In the genomic region with DNA sequence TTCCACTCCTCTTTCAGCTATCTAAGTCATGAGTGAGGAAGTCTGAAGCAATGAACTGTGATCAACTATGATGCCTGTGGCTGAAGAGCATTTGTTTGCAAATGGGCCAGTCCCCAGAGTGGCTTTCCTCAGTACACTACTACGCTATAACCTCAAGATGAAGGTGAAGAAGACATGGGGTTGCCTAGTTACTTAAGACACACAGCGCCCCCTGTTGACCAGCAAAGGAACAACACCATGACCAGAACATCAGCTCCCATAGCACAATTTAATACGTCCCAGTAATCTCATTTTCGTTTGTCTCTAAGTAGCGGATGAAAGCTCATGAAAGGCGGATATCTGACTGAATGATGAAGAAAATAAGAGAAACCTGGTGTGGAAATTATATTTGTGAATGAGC, we compare ENCODE assay signal across 11 mouse cellular contexts. TPM values are rescaled to one million over a fixed set of nuclear protein-coding genes. Genes with fewer than 3 reads are reported as not detected.
A peak's percentile ranks its signal among the peaks of the same experiment; 100 is the strongest.
DNase-seq lines count a peak whose midpoint lies in the region; ATAC-seq and TF ChIP-seq lines count a peak whose summit lies in the region.
"Had no signal": no experiment of that assay in that cellular context is flagged by ENCODE, and none has a peak within 500 bp of the region (broad histone marks: within the 10 kb centered on the region; RNA-seq: fewer than 3 reads in every experiment).

No protein-coding gene starts in this region.

- no peaks in the 10 kb centered on the region for H3K9me3 ChIP-seq in E14TG2a.4 (ENCODE audit: low read length)
- no peaks in the 10 kb centered on the region for H3K9me3 ChIP-seq in lung, postnatal 0 days (ENCODE audit: low read length)
- H3K9me3 ChIP-seq in forebrain, embryonic 13.5 days (replicated peaks), result no peaks in the 10 kb centered on the region
- H3K9me3 ChIP-seq: embryonic facial prominence, embryonic 15.5 days; hindbrain, embryonic 10.5 days had no signal

- intact Hi-C loops in gastrocnemius, adult 2 months (cut with DNase I), result no loop called here

- H3K4me2 ChIP-seq in lung, postnatal 0 days (replicated peaks; ENCODE audit: low read depth, low read length), result no peak overlapping the region
- no peak overlapping the region for H3K4me2 ChIP-seq in forebrain, embryonic 13.5 days
- H3K4me2 ChIP-seq: embryonic facial prominence, embryonic 15.5 days had no signal

- H3K4me3 ChIP-seq in gastrocnemius, adult 2 months, result no peak overlapping the region
- H3K4me3 ChIP-seq in E14TG2a.4 (replicated peaks; ENCODE audit: low read length), result no peak overlapping the region
- no peak overlapping the region for H3K4me3 ChIP-seq in lung, postnatal 0 days (ENCODE audit: low read depth, low read length)
- H3K4me3 ChIP-seq in forebrain, embryonic 13.5 days, result no peak overlapping the region
- H3K4me3 ChIP-seq: embryonic facial prominence, embryonic 15.5 days; hindbrain, embryonic 10.5 days; megakaryocyte, embryonic 14.5 days had no signal

- no peak for TF ChIP-seq EP300 in lung, postnatal 0 days (IDR thresholded peaks at IDR 0.05)

- peak; percentile 36 for TF ChIP-seq CTCF in gastrocnemius, adult 2 months (IDR thresholded peaks at IDR 0.05)
- TF ChIP-seq CTCF in E14TG2a.4 (conservative IDR thresholded peaks at IDR 0.05; ENCODE audit: low read length), result peak; percentile 79
- TF ChIP-seq CTCF in lung, postnatal 0 days (IDR thresholded peaks at IDR 0.05), result peak; percentile 72

- H3K36me3 ChIP-seq in E14TG2a.4 (ENCODE audit: insufficient read depth, low read length), result no peaks in the 10 kb centered on the region
- H3K36me3 ChIP-seq in lung, postnatal 0 days (ENCODE audit: insufficient read depth, low read length), result no peaks in the 10 kb centered on the region
- H3K36me3 ChIP-seq in forebrain, embryonic 13.5 days (ENCODE audit: poor library complexity, severe bottlenecking), result no peaks in the 10 kb centered on the region
- H3K36me3 ChIP-seq: embryonic facial prominence, embryonic 15.5 days; hindbrain, embryonic 10.5 days had no signal

- H3K9ac ChIP-seq in lung, postnatal 0 days (replicated peaks; ENCODE audit: low read depth), result no peak overlapping the region
- no peak overlapping the region for H3K9ac ChIP-seq in forebrain, embryonic 13.5 days
- H3K9ac ChIP-seq: embryonic facial prominence, embryonic 15.5 days had no signal

- 50% methylated on average over 6 of the region's 6 CpGs for WGBS in lung, postnatal 0 days
- WGBS in forebrain, embryonic 13.5 days, result 66% methylated on average over 6 of the region's 6 CpGs

- peak; percentile 49 for ATAC-seq in lung, postnatal 0 days
- ATAC-seq in forebrain, embryonic 13.5 days, result no peak

- no peak for DNase-seq in gastrocnemius, adult 2 months
- no peak for DNase-seq in gastrocnemius, adult 18-20 months (ENCODE audit: low spot score)
- DNase-seq in c-Kit-positive CD71-negative TER-119-negative erythroid progenitor cells, embryonic 14.5 days (ENCODE audit: low read depth), result peak; percentile 2
- DNase-seq in lung, postnatal 0 days (ENCODE audit: low spot score), result peak; percentile 62
- DNase-seq in spleen, adult 12 weeks (ENCODE audit: low spot score), result no peak
- DNase-seq in gastrocnemius, postnatal 25 days, result no peak

- H3K27me3 ChIP-seq in E14TG2a.4 (ENCODE audit: insufficient read depth, low read length), result no peaks in the 10 kb centered on the region
- H3K27me3 ChIP-seq in lung, postnatal 0 days (replicated peaks; ENCODE audit: insufficient read depth, low read length), result no peaks in the 10 kb centered on the region
- H3K27me3 ChIP-seq in forebrain, embryonic 13.5 days, result no peaks in the 10 kb centered on the region
- H3K27me3 ChIP-seq: embryonic facial prominence, embryonic 15.5 days; megakaryocyte, embryonic 14.5 days had no signal

- H3K4me1 ChIP-seq in E14TG2a.4 (replicated peaks; ENCODE audit: low read depth, low read length), result no peaks in the 10 kb centered on the region
- no peaks in the 10 kb centered on the region for H3K4me1 ChIP-seq in lung, postnatal 0 days (ENCODE audit: insufficient read depth, low read depth, low read length)
- H3K4me1 ChIP-seq in forebrain, embryonic 13.5 days, result no peaks in the 10 kb centered on the region
- H3K4me1 ChIP-seq: embryonic facial prominence, embryonic 15.5 days; hindbrain, embryonic 10.5 days; megakaryocyte, embryonic 14.5 days had no signal

- no peak overlapping the region for H3K27ac ChIP-seq in gastrocnemius, adult 2 months
- H3K27ac ChIP-seq in lung, postnatal 0 days (ENCODE audit: low read length), result no peak overlapping the region
- H3K27ac ChIP-seq in forebrain, embryonic 13.5 days, result no peak overlapping the region
- H3K27ac ChIP-seq: embryonic facial prominence, embryonic 15.5 days; hindbrain, embryonic 10.5 days had no signal

RNA-seq across cellular contexts. Expression of a gene that starts 27.0 kb away (rescaled TPM):
- not detected for total RNA-seq in gastrocnemius, adult 2 months (2021)
- not detected for total RNA-seq in gastrocnemius, adult 18-20 months (2021)
- polyA plus RNA-seq in lung, postnatal 0 days (2015; fragmentation: Nextera tagmentation; extraction: Ambion mirVana), result 0.15 and 0.16 TPM in 2 replicates
- not detected in 2 replicates for polyA plus RNA-seq in forebrain, embryonic 13.5 days (2015; fragmentation: Nextera tagmentation; extraction: Ambion mirVana)
- total RNA-seq in gastrocnemius, postnatal 25 days (2021), result not detected
- polyA plus RNA-seq: embryonic facial prominence, embryonic 15.5 days had no signal

RNA-seq across cellular contexts. Expression of a gene that starts 42.5 kb away (rescaled TPM):
- not detected for total RNA-seq in gastrocnemius, adult 2 months (2021)
- 1 to 10 TPM in 1 of 2 experiments, not detected in 1; 2.0 TPM for total RNA-seq in gastrocnemius, adult 18-20 months (2021)
- polyA plus RNA-seq in lung, postnatal 0 days (2015; fragmentation: Nextera tagmentation; extraction: Ambion mirVana), result 1.4 and 1.5 TPM in 2 replicates
- polyA plus RNA-seq in forebrain, embryonic 13.5 days (2015; fragmentation: Nextera tagmentation; extraction: Ambion mirVana), result 0.15 TPM in 1 of 2 replicates, not detected in the other
- not detected for total RNA-seq in gastrocnemius, postnatal 25 days (2021)
- polyA plus RNA-seq: embryonic facial prominence, embryonic 15.5 days; hindbrain, embryonic 10.5 days had no signal

Comparison
In these comparisons a context has a peak if more than half of its experiments do, and no peak if none do; other contexts are left out.
1. DNase-seq: peak in c-Kit-positive CD71-negative TER-119-negative erythroid progenitor cells, embryonic 14.5 days (single experiment) and lung, postnatal 0 days (single experiment); none in gastrocnemius, adult 2 months (single experiment), gastrocnemius, adult 18-20 months (single experiment), spleen, adult 12 weeks (single experiment) and gastrocnemius, postnatal 25 days (single experiment).
2. Peak in every context shown above with its lines, with median percentiles within 50 percentile points of each other: CTCF ChIP-seq.